Mouse (Mus musculus): ENCODE data around the gene Cwc25. TPM values are rescaled to one million over a fixed set of nuclear protein-coding genes. Genes with fewer than 3 reads are reported as not detected.

The Cwc25 gene
- polyA plus RNA-seq (2014; fragmentation: Illumina TruSeq; extraction: RNeasy Lipid Tissue Mini Kit (QIAGEN cat#74804); ENCODE audit: low read depth, low replicate concordance): 8.0 TPM

GRCm38 (mm10) chr11:97766154-97766881, at the start of gene Cwc25:
Gene Cwc25, minus strand, starts transcription at chr11:97766556.

GRCm38 (mm10) chr11:97798782-97799145, 32.4 kb upstream of the Cwc25 start, which contains the start of gene Lasp1:
Gene Lasp1, plus strand, starts transcription at chr11:97799000.

GRCm38 (mm10) chr11:97781832-97782563, 15.6 kb upstream of the Cwc25 start, which contains the start of gene Rpl23:
Gene Rpl23, minus strand, starts transcription at chr11:97782437.

GRCm38 (mm10) chr11:97775808-97776496, 9.6 kb upstream of the Cwc25 start, which contains the start of gene 1700001P01Rik:
Gene 1700001P01Rik, minus strand, starts transcription at chr11:97775918.

GRCm38 (mm10) chr11:97744063-97744717, 22.2 kb downstream of the Cwc25 start, which contains the start of gene Pip4k2b:
Gene Pip4k2b, minus strand, starts transcription at chr11:97744704.

GRCm38 (mm10) chr11:97703039-97703826, 63.1 kb downstream of the Cwc25 start, which contains the start of gene Psmb3:
Gene Psmb3, plus strand, starts transcription at chr11:97703399.

GRCm38 (mm10) chr11:97700003-97700745, 66.2 kb downstream of the Cwc25 start, which contains the start of gene Pcgf2:
Gene Pcgf2, minus strand, starts transcription at chr11:97700497.

Other genes with a start within 250 kb of the Cwc25 start
- 0.05 TPM for gene Srcin1, start 190.4 kb downstream of the Cwc25 start, polyA plus RNA-seq (2014; fragmentation: Illumina TruSeq; extraction: RNeasy Lipid Tissue Mini Kit (QIAGEN cat#74804); ENCODE audit: low read depth, low replicate concordance)
- not detected for gene Epop, start 136.9 kb downstream of the Cwc25 start, polyA plus RNA-seq (2014; fragmentation: Illumina TruSeq; extraction: RNeasy Lipid Tissue Mini Kit (QIAGEN cat#74804); ENCODE audit: low read depth, low replicate concordance)
- 2.0 TPM for gene Mllt6, start 103.1 kb downstream of the Cwc25 start, polyA plus RNA-seq (2014; fragmentation: Illumina TruSeq; extraction: RNeasy Lipid Tissue Mini Kit (QIAGEN cat#74804); ENCODE audit: low read depth, low replicate concordance)
- gene Cisd3, start 80.7 kb downstream of the Cwc25 start, polyA plus RNA-seq (2014; fragmentation: Illumina TruSeq; extraction: RNeasy Lipid Tissue Mini Kit (QIAGEN cat#74804); ENCODE audit: low read depth, low replicate concordance): 14.6 TPM
- 0.98 TPM for gene Pcgf2, start 66.1 kb downstream of the Cwc25 start, polyA plus RNA-seq (2014; fragmentation: Illumina TruSeq; extraction: RNeasy Lipid Tissue Mini Kit (QIAGEN cat#74804); ENCODE audit: low read depth, low replicate concordance)
- 20.8 TPM for gene Psmb3, start 63.2 kb downstream of the Cwc25 start, polyA plus RNA-seq (2014; fragmentation: Illumina TruSeq; extraction: RNeasy Lipid Tissue Mini Kit (QIAGEN cat#74804); ENCODE audit: low read depth, low replicate concordance)
- 7.0 TPM for gene Pip4k2b, start 21.9 kb downstream of the Cwc25 start, polyA plus RNA-seq (2014; fragmentation: Illumina TruSeq; extraction: RNeasy Lipid Tissue Mini Kit (QIAGEN cat#74804); ENCODE audit: low read depth, low replicate concordance)
- not detected for gene 1700001P01Rik, start 9.4 kb upstream of the Cwc25 start, polyA plus RNA-seq (2014; fragmentation: Illumina TruSeq; extraction: RNeasy Lipid Tissue Mini Kit (QIAGEN cat#74804); ENCODE audit: low read depth, low replicate concordance)
- 672 TPM for gene Rpl23, start 15.9 kb upstream of the Cwc25 start, polyA plus RNA-seq (2014; fragmentation: Illumina TruSeq; extraction: RNeasy Lipid Tissue Mini Kit (QIAGEN cat#74804); ENCODE audit: low read depth, low replicate concordance)
- 30.9 TPM for gene Lasp1, start 32.4 kb upstream of the Cwc25 start, polyA plus RNA-seq (2014; fragmentation: Illumina TruSeq; extraction: RNeasy Lipid Tissue Mini Kit (QIAGEN cat#74804); ENCODE audit: low read depth, low replicate concordance)
- 0.77 TPM for gene B230217C12Rik, start 74.2 kb upstream of the Cwc25 start, polyA plus RNA-seq (2014; fragmentation: Illumina TruSeq; extraction: RNeasy Lipid Tissue Mini Kit (QIAGEN cat#74804); ENCODE audit: low read depth, low replicate concordance)
- gene Fbxo47, start 117.6 kb upstream of the Cwc25 start, polyA plus RNA-seq (2014; fragmentation: Illumina TruSeq; extraction: RNeasy Lipid Tissue Mini Kit (QIAGEN cat#74804); ENCODE audit: low read depth, low replicate concordance): 0.98 TPM
- not detected for gene Plxdc1, start 219.9 kb upstream of the Cwc25 start, polyA plus RNA-seq (2014; fragmentation: Illumina TruSeq; extraction: RNeasy Lipid Tissue Mini Kit (QIAGEN cat#74804); ENCODE audit: low read depth, low replicate concordance)
- not detected for gene Arl5c, start 229.6 kb upstream of the Cwc25 start, polyA plus RNA-seq (2014; fragmentation: Illumina TruSeq; extraction: RNeasy Lipid Tissue Mini Kit (QIAGEN cat#74804); ENCODE audit: low read depth, low replicate concordance)

Measured in liver, adult 10 weeks (tissue).